Mouse (Mus musculus): ENCODE results near the gene Fgfr2.

The Fgfr2 gene

GRCm38 (mm10) chr7:130756343-130756835 is 2366.8 kb downstream of the Fgfr2 start:
- DNase-seq: no peak

DNA sequence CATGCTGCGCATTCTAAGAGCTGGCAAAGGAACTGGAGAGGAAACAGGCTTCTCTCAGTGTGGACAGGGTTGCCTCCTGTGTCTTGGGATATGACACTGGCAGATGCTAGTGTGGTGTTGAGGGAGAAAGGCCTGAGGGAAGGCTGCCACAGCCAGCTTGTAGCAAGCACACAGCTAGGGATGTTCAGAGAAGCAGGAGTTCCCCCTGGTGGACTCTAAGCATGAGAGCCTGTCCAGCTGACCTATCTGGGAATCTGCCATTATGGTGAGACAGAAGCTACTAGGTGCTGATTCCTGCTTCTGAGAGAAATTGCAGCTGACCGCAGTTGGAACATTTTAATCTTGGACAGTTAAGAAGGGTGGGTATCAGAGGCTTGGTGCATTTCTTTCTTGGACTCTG is 2368.4 kb downstream of the Fgfr2 start:
- peak; percentile 27 to 53 for DNase-seq

GRCm38 (mm10) chr7:130751678-130752077 is 2371.5 kb downstream of the Fgfr2 start:
- DNase-seq: no peak

DNA sequence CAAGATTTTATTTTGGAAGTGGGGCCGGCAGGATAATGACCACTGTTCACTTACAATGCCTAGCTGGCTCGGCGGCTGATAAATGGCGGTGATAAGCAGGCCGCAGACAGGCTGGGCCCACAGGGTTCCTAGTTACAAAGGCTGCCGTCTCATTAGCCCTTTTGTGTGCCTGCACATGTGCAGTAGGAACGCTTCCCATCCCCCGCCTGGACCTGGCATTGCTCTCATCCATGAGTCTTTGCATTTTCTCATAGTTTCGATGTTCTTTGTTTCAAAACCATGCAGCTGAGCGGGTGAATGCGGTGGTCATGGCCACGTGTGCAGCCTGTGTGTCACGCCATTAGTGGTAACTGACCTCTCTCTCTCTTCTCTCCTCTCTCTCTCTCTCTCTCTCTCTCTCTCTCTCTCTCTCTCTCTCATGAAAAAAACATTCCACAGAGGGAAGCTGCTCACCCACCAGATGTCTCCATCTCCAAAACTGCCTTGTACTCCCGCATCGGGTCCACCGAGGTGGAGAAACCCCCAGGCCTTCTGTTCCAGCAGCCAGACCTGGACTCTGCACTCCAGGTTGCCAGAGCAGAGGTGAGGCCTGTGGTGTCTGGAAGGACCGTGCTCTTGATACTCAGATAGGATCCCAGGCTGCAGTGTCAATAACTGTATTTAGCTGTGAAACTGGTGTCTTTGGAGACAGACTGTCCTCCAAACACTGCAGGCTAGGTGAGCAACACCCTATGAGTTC is 2372.2 kb downstream of the Fgfr2 start:
- DNase-seq: no peak

DNA sequence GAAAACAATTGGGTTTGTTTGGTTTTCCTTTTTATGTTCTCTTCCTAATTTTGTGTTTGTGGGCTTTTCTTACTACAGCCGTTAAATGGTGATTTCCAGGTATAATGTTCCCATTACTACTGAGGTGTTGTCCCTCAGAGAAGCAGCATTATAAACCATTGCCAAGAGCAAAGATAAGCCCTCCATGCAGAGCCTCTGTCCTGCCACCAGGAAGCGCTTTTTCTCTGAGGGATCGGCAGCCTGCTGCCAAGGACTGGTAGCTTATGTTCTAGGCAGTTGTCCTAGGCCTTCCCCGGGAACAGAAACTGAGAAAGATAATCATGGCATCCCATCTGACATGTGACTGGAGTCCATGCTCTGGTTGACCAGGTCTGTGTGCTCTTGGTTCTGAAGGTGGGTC is 2374.0 kb downstream of the Fgfr2 start:
- DNase-seq: no peak

GRCm38 (mm10) chr7:130743239-130744025 is 2379.7 kb downstream of the Fgfr2 start:
- no peak for DNase-seq

DNA sequence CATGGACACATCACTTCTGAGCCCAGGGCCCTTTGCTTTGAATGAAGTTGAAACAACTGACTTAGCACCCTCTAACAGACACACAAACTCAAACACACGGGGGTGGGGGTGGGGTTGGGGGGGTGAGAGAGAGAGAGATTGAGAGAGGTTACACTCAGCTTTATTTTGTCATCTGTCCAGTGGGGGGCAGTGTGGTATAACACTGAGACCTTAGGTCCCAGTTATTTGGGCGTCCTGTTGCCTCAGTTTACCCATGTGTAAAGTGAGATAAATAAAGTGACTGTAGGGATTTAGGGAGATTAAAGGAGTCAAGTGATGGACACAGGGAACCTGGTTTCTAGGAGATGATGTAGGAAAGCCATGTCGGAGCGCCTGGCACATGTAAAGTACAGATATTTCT is 2382.1 kb downstream of the Fgfr2 start:
- DNase-seq: no peak

GRCm38 (mm10) chr7:130734195-130734787 is 2388.9 kb downstream of the Fgfr2 start:
- no peak for DNase-seq

DNA sequence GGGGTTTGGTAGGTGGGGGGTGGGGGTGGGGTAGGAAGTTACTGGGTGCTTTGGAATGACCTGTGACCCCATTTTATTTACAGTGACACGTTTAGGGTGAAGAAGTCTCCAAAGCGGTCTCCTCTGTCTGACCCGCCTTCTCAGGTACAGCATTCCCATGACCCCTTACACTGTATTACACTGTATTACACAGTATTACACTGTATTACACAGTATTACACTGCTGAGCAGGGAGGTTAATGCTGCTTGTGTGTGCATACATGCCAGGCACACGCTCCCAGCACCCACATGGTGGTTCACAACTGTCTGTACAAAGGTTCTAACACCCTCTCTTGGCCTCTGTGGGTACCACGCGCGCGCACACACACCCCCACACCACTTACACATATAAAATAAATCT is 2389.7 kb downstream of the Fgfr2 start:
- DNase-seq: no peak

DNA sequence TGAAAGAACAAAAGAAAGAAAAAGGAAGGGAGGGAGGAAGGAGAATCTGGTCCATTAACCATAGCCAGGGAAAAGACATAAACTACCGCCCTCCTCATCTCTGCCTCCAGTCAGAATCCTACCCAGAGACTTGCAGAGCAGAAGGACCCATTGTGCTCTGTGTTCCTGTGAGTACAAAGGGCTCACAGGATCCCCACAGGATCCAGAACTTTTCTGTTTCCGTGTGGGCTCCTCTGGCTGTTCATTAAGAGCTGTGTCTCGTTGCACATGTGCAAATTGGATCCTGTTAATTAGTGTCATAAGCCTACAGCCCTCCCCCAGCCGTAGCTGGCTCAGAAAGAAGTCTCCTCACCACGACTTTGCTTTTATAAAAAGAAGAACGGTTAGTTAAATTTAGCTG is 2390.2 kb downstream of the Fgfr2 start:
- peak in 1 of 2 experiments; percentile 35 for DNase-seq

DNA sequence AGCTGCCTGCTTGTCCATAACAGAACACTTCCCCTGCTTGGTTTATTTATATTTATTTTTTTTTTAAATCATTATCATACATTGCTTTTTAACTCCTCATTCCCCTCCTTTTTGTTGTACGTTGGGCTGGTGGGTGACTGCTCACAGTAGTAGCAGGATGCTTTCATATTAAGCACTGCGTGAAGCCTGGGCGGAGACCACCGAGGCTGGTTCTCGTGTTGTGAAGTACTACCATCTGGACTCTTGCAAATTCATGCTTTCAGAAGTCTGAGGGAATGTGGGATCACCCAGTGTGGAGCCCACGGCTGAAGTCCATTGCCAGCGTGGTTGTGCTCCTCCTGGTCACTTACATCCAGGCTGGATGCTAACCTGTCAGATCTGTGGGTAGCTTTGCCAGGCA is 2391.4 kb downstream of the Fgfr2 start:
- no peak for DNase-seq

DNA sequence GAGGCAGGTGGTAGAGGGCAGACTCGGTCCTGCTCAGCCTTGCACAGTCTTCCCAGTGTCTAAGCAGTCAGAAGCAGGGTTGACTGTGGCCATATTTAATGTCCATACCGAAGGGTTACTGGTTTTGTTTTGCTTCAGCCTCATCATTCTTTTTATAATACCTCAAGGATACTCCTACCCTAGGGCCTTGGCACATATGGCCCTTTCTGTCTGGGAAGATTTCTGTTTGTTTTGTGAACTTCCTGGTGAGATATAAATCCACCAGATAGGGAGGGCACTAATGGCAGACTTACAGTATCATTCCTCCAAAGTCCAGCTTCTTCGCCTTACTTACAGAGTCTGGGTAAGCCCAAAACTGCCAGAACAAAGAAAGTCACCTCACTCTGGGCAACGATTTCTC is 2395.6 kb downstream of the Fgfr2 start:
- no peak for DNase-seq

- peak; percentile 28 to 54 for DNase-seq
These were observed 2396.3 kb downstream of the Fgfr2 start for GRCm38 (mm10) chr7:130726724-130727422.

- DNase-seq: no peak
These were observed 2397.0 kb downstream of the Fgfr2 start for GRCm38 (mm10) chr7:130726185-130726584.

DNA sequence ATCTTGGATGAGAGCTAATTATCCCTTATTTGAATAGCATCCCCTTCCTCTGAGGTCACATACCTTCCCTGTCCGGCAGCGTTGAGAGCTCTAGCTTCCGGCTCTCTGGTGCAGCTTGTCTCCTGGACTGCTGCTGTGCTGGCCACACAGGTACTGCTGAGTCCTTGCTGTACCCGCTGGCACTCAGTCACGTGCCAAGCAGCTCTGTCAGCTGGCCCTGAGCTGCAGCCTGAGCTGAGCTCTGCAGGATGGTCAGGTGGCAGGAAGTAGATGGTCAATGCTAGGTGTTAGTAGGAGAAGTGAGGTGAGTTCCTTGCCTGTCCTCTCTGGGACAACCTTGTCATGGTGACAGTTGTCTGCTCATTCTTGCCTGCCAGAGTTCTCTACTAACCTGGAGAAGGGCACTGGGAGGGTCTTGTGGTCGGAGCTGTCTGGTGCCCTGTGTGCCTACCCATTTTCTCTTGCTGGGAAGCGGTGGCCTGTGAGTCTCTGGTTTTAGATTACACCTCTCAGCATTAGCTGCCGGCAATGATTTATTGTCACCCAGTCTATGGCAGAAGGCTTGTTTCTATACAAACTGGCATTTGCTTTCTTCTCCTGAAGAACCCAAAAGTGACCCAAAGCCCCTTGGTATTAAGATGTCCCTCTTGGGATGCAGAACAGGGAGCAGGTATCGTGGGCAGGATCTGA is 2402.4 kb downstream of the Fgfr2 start:
- peak; percentile 34 to 55 for DNase-seq

DNA sequence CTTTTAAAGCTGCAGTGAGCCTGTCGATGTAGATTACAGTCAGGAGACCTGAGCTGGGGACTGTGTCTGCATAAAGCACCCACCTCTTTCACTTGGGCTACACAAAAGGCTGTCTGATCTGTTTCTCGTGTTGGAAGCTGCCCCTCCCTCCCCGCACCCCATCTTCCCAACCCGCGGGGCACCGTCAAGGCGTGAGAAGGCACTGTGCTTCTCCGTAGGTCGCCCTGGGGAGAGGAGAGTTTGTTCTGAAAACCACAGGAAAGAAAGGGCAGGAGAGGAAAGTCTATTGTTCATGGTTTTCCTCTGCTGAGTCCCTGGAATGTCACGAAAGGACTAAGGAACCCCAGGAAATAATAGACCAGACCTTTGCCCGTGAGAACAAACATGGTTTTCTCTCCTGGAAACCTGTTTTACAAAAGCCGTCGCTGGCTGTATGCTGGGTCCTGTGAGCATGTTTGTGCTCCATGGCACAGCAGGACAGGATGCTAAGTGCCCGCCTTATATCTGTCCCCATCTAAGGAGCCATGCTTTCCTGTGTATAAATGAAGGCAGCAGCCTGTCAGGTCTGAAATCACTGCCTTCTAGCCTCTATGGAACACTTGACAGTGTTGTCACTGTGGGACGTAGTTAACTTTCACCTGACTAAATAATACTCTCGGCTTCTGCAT is 2403.1 kb downstream of the Fgfr2 start:
- peak; percentile 25 to 44 for DNase-seq

DNA sequence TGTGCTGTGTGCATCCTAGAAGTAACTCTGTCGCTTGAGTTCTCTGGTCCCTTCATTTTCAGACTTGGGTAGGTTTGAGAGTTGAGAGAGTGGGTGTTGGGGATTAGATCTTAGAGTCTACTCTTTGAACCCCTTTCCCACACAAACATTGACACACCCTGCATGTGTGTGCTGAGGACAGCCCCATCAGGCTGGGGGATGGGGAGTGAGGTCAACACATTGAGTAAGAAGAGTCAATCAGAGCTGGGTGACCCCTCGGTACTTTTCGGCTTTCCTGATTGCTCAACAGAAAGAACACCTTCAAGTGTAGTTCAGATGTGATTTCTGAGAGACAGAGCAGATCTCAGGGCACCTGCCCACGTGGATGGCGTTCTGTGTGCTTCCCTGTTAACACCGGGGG is 2406.2 kb downstream of the Fgfr2 start:
- DNase-seq: no peak

GRCm38 (mm10) chr7:130716341-130716740 is 2406.8 kb downstream of the Fgfr2 start:
- DNase-seq: no peak

DNA sequence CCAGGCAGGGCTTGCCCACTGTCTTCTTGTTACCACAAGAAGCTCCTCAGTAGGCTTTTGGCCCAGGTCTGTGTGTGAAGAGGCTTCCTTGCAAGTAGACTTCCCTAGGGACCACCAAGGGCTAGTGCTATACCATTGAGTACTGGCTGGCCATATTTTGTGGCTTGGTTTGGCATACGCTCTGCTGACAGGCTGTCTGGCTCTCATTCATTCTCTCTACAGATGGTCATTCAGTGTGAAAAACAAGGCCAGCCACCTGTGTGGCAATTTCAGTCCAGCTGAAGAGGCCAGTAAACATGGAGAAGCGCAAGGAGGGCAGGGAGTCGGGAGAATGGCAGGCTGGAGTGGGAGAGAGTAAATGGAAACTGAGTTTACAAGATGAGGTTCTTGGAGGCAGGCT is 2407.7 kb downstream of the Fgfr2 start:
- DNase-seq: no peak

GRCm38 (mm10) chr7:130713319-130713718 is 2409.8 kb downstream of the Fgfr2 start:
- no peak for DNase-seq

DNA sequence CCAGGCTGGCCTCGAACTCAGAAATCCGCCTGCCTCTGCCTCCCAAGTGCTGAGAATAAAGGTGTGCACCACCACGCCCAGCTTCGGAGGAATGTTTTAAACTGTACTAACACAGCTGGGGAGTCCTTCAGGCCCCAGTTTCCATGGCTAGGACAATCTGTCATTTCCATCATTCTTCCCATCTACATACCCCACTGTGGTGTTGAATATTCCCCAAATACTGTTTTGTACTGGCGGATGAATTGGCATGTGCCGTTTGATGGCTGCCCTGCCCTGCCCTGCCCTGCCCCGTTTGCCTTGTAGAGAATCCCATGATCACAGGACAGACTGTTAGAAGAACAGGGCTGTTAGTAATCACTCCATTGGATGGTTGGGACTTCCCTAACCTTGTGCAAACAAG is 2411.3 kb downstream of the Fgfr2 start:
- no peak for DNase-seq
